22 mouse cellular contexts compared by ENCODE assay signal in the genomic region with DNA sequence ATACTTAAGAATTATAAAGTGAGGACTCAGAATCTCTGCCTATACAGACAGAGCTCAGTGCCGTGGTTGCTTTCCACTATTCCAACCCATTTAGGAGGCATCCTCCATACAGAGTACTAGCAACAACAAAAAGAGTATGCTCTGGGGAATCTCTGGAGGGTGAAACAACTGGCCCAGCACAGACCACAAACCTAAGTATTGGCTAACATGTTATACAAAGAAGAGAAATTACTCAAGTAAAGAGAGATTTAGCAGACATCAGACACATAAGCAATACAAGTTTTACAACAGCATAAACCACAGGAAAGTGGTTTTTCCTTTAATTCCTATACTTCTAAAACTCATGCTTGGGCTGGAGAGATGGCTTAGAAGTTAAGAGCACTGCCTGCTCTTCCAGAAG.
"Had no signal": no experiment of that assay in that cellular context is flagged by ENCODE, and none has a peak within 500 bp of the region (broad histone marks: within the 10 kb centered on the region; RNA-seq: fewer than 3 reads in every experiment).

No protein-coding gene starts in this region.

- H3K4me2 ChIP-seq: heart, embryonic 12.5 days; hindbrain, embryonic 13.5 days; hindbrain, embryonic 15.5 days; limb, embryonic 12.5 days; liver, embryonic 11.5 days; liver, embryonic 13.5 days had no signal

- H3K27me3 ChIP-seq: heart, embryonic 12.5 days; hindbrain, embryonic 13.5 days; hindbrain, embryonic 15.5 days; limb, embryonic 12.5 days; liver, embryonic 13.5 days had no signal

- H3K4me1 ChIP-seq: heart, embryonic 12.5 days; hindbrain, embryonic 13.5 days; hindbrain, embryonic 15.5 days; limb, embryonic 10.5 days; limb, embryonic 12.5 days; liver, embryonic 13.5 days had no signal

- H3K9ac ChIP-seq: heart, embryonic 12.5 days; hindbrain, embryonic 13.5 days; hindbrain, embryonic 15.5 days; limb, embryonic 12.5 days; liver, embryonic 13.5 days had no signal

- H3K4me3 ChIP-seq: heart, adult 2 months; heart, embryonic 12.5 days; hindbrain, embryonic 13.5 days; hindbrain, embryonic 15.5 days; layer of hippocampus, adult 2 months; left cerebral cortex, adult 2 months; limb, embryonic 10.5 days; limb, embryonic 12.5 days; liver, embryonic 13.5 days had no signal

- H3K9me3 ChIP-seq: heart, embryonic 12.5 days; hindbrain, embryonic 13.5 days; hindbrain, embryonic 15.5 days; limb, embryonic 10.5 days; limb, embryonic 12.5 days; liver, embryonic 13.5 days had no signal

- H3K27ac ChIP-seq: heart, adult 2 months; hindbrain, embryonic 13.5 days; hindbrain, embryonic 15.5 days; hindbrain, postnatal 0 days; layer of hippocampus, adult 2 months; left cerebral cortex, adult 2 months; limb, embryonic 10.5 days; limb, embryonic 12.5 days; liver, embryonic 13.5 days had no signal

- ATAC-seq: hindbrain, postnatal 0 days; intestine, embryonic 16.5 days had no signal

- DNase-seq: gastrocnemius, postnatal 14 days; gastrocnemius, postnatal 36 days; heart, adult 2 months; heart, postnatal 10 days; heart, postnatal 4 days; kidney, adult 11 months; kidney, adult 2 months; kidney, adult 9 months; kidney, postnatal 14 days; kidney, postnatal 4 days; liver; liver, embryonic 13.5 days had no signal
